Mouse (Mus musculus) gastrocnemius, adult 18-20 months (tissue): ENCODE measurements around the gene Glb1l2. TPM values are rescaled to one million over a fixed set of nuclear protein-coding genes. Genes with fewer than 3 reads are reported as not detected.

Experiments
- DNase-seq: peaks from one replicate; pipeline ENCODE4 v3.0.0; 2021; ENCODE audit warnings: low spot score
- total RNA-seq, 2 experiments: library from RNA; stranded (reverse); gene quantifications; 2 replicates each; pipeline ENCODE4 v1.2.3; 2021

Glb1l2 gene
- total RNA-seq, 2 experiments from 2014 or later = 3.1 to 4.6 TPM

DNA sequence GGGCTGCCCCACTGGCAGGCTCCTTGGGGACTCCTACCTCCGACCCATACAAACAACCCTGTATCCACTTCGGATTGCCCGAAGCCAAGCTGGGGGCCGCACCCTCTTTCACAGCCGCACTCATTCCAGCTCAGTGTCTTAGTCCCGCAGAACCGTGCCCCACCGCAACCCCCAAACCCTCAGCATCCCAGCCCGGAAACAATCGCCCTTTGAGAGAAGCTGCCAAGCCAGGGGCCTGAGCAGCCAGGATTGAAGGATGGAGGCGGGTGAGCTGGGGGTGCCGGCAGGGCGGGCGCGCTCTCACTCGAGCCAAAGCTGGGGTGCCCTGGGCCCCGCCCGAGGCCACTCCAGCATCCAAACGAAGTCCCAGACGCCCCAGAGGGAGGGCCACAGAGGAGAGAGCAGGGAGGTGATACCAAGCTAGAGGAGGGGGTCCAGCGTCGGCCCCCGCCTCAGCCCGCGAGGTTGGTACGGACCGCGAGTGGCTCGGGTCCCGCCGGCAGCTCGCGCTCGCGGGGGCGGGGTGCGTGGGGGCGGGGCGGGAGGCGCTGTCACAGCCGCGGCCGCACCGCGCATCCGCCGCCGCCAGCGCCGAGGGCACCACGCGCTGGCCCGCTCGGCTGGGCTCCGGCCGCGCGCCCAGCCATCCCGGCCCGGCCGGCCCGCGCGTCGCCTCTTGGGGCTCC lies 72.9 kb downstream of the Glb1l2 start, which contains the start of gene B3gat1:
Gene B3gat1 (plus strand): TSS at position 523 of the 686 bp plus-strand sequence.
- no peak for DNase-seq

DNA sequence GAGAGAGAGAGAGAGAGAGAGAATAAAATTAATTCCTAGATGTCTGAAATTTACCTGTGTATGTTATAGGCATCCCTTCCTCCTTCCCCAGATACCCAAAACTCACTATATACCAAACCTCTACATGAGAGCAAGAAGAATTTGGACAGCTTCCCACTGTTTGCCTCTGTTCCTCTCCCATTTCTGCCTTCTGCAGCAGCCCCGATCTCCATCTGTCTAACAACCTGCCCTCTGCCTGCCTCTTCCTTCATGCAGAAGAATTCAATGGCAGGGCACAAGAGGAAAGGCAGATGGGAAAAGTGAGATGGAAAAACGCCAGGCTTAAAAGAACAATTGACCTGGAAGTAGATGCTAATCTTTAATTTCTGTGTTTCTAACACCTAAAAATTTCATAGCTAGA lies 77.7 kb downstream of the Glb1l2 start:
- DNase-seq = no peak

DNA sequence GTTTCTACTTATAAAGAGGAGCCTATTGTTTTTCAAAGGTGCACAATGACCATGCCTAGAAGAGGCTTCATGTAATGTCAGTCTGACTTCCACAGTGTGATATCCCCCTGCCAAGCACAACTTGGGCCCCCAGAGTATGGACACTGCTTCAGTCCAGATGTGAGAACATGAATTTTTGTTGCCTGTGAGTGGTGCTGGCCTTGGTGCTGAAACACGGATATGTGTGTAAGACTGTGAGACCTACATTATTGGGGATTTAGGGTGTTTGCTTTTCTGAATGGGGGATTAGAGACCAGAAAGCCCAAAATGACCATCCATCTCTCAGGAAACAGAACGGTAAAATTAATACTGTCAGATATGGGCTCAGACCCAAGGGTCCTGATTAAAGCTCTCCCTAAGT lies 78.8 kb downstream of the Glb1l2 start:
- no peak for DNase-seq

DNA sequence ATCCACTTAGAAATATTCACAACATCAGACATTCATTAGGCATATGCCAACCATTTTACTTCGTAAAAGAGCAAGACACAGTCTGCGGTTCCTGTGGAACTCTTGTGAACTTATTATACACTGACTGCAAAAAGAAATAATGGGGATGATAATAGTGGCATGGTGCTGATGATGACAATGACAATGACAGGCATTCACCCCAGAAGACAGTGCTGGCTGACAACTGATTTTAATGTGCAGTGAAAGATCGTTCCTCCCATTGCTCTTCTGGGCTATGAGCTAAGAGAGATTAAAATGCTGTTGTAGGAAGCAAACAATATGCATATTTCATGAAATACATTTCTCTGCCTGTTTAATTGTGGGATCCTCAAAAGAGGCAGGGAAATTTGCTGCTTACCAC lies 80.6 kb downstream of the Glb1l2 start:
- DNase-seq = no peak

DNA sequence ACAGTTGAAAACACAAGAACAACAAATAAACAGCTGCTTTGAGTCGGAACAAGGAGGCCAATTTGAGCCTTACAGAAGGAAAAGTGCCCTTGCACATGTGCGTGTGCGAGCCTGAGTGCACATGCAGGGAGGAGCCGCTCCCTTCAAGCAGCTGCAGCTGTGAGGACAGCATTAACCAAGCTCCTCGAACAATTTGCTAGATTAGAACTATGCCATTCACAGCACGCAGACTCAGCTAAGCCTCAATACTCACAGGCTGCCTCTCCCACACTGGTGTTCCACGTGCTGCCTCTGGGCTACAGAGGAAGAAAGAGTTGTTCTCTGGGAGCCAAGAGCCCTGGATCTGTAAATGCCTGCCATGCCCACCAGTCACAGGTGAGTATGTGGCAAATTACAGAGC lies 84.5 kb downstream of the Glb1l2 start:
- DNase-seq = no peak

DNA sequence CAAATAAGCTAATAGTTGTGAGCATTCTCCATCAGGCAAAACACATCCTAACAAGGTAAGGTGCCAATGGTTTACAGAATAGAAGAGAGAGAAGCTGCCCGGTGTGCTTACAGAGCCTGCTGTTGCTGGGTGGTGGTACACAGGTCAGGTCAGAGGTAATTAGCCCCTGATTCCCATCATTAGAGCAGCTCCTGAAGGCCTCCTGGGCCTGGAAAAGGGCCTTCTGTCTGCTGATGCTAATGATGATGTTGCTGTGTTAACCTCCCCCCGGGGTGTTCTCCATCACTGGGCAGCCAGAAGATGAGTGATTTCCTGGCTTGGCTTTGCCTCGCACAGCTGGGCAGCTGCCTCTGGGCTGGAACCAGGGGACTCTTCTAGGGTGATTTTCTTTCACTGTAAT lies 87.9 kb downstream of the Glb1l2 start:
- DNase-seq = no peak

Other genes with a start within 250 kb of the Glb1l2 start
- 1 to 10 TPM in 1 of 2 experiments, under 1 TPM in 1; 0.09 to 1.3 TPM for gene B3gat1, start 72.7 kb downstream of the Glb1l2 start, total RNA-seq
- gene Glb1l3, start 54.4 kb upstream of the Glb1l2 start, total RNA-seq = not detected
- gene Gm1110, start 116.6 kb upstream of the Glb1l2 start, total RNA-seq = not detected
- 10 to 100 TPM; 28.6 to 29.5 TPM for gene Acad8, start 193.1 kb upstream of the Glb1l2 start, total RNA-seq
- 10 to 100 TPM; 21.1 to 21.9 TPM for gene Thyn1, start 193.2 kb upstream of the Glb1l2 start, total RNA-seq
- gene Vps26b, start 223.6 kb upstream of the Glb1l2 start, total RNA-seq = 10 to 100 TPM; 22.9 to 25.4 TPM
- gene Ncapd3, start 223.7 kb upstream of the Glb1l2 start, total RNA-seq = 1 to 10 TPM; 5.7 to 5.8 TPM